Mouse (Mus musculus) CD4-positive helper T cell, adult 2 months (primary cell): ENCODE results near the gene Timp2.
A peak's percentile ranks its signal among the peaks of the same experiment; 100 is the strongest.
"Not testable (repeated sequence)": the region's sequence is repeated elsewhere in the genome, so short reads cannot be mapped to it uniquely, and the experiment has no call there.

Experiments used
- DNase-seq: peaks from one replicate; pipeline ENCODE4 v3.0.0-alpha.2; 2012; ENCODE audit warnings: low read depth, missing footprints, low spot score

Gene Timp2

DNA sequence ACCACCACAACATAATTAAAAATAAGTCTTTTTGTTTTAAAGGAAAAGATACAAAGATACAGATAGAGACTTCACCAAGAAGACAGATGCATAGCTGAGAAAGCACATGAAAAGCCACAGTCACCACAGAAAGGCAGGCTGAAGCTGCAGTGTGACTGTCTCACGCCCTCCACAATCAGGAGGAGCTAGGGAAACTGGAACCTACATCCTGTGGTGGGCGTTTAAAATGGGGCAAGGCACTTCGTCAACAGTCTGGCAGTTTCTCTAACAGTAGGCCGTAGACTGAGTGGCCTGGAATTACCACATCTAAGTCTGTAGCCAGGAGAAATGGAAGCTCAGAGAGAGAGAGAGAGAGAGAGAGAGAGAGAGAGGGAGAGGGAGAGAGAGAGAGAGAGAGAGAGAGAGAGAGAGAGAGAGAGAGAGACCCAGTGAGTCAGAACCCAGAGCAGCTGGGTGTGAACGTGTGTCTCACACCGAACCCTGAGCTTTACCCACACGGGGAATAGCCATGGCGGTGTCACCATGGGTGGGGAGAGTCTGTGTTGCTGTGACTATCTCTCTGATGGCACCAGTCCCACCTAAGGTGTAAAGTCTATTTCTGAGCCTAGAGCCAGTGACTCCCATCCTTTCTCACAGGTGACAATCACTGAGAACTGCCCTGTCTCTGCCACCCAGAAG lies 17.9 kb downstream of the Timp2 start:
- peak; percentile 87 for DNase-seq

DNA sequence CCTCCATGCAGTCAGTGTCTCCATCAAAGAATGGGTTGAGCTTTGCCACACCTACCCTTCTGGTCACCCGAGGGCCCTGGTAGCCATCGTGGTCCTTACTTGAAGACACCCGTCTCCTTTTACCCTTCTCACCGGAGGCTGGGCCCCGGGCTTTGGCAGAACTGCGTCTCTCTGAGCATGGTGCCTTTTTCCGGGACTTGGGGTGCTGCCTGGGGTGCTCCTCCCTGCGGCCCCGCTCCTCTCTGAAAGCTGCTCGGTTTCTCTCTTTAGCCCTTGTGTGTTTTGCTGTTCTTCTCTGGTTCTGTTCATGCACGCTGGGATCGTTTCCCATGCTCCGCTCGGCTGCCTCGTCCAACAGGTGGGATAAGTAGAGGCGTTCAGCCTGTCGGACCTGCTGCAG lies 22.1 kb downstream of the Timp2 start:
- no peak for DNase-seq

DNA sequence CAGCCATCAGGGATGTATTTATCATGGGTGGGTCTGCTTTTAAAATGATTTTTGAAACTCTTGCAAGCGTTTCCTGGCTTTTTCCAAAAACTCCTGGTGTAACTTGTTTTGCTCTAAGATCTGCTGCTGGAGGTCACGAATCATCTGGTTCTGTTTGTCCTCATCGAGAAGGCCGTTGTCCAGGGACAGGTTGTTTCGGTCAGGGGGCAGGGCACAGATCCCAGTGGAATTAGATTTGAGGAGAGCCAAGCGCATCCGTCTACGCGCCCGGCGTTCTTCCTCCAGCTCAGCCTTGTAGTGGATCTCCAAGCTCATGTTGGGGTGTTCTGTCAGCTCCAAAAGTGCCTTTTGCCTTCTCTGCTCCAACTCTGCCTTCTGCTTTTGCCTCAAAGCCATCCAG lies 23.2 kb downstream of the Timp2 start:
- DNase-seq, result no peak

DNA sequence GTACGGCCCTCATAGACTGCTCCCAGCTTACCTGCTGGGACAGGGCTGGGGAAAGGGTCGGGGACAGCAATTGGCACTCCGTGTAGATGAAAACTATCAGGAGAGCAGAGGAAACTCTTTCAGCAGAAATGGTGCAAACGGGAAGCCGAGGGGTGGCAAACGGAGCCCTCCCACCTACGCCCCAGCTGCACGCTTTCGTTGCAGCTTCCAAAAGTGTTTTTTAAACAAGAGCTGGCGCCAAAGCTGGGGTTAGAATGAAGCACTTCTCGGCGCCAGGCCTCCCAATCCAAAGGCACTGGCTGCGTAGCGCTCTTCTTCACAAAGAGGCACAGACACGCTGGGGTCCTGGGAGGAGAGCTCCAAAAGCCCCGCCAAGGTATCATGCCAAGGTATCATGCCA lies 24.8 kb downstream of the Timp2 start:
- no peak for DNase-seq

DNA sequence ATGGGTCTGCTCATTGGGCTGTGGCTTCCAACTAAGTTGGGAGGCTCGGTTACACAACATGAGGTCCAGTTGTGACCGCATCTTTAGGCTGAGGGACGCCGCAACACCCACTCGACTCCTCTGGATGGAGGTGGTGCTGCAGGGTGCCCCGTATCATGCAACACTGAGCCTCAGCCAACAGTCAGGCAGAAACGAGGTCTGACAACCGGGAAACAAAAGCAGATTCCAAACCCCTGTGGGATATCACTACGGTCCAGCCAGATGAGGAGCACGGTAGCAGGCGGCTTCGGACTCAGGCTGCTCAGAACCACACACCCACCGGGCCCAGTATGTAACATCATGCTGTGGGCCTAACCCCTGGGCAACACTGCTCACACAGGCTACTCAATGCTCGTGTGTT lies 25.2 kb downstream of the Timp2 start:
- DNase-seq, result no peak

DNA sequence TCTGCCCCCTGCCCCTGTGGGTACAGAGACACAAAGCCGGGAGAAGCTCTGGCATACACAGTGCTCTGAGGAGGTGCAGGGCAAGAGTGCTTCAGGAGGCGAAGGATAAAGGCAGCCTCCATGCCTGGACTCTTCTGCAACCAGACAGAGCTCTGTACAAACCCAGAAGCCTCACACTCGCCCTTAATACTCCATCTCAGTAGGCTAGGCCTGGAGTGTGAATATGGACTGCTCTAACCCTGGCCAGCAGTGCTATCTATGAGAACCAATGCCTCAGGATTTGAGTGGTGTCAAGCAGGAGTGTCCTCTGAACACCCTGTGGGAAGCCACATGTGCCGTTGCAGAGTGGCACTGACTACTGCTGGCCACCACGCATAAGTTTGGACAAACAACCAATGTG lies 26.6 kb downstream of the Timp2 start:
- DNase-seq, result no peak

GRCm38 (mm10) chr11:118328511-118328910 lies 27.0 kb downstream of the Timp2 start:
- DNase-seq, result no peak

- no peak for DNase-seq
These were observed 28.3 kb downstream of the Timp2 start for GRCm38 (mm10) chr11:118326991-118327971.

- no peak for DNase-seq
These were observed 29.0 kb downstream of the Timp2 start for GRCm38 (mm10) chr11:118326491-118326890.

DNA sequence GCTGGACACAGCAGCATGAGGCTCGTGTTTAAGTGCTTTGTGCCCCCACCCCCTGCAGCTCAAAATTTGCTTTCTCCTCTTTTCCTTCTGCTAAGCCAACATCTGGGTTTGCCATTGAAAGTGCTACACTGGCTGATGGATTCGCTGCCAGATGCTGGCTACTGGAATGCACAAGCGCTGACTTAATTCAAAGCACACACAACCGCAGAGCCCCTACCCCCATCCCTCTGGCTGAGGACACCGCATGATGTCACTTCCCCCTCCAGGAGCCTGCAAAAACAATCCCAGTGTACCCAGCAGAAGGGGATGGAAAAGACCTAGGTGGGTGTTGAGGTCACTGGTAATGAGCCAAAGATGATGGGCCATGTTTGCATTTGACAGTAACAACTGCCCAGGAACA lies 31.0 kb downstream of the Timp2 start:
- no peak for DNase-seq

DNA sequence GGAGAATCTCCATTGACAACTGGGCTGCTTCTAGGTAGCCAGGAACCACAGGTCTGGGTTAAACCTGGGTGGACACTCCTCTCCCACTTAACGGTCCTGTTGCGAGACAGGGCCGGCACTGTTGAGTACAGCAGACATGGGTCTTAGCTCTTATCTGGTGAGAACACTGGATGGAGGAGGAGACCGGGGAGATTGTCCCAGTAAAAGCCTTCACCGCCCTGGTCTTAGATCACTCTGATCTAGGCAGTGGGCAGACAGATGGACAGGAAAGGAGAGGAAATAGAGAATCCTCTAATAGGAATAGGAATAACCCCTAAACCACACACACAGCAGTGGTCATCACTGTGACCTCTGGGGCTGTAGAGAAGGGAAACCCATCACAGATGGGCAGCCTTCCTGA lies 31.6 kb downstream of the Timp2 start:
- no peak for DNase-seq

GRCm38 (mm10) chr11:118322647-118323046 lies 32.9 kb downstream of the Timp2 start:
- DNase-seq, result no peak

DNA sequence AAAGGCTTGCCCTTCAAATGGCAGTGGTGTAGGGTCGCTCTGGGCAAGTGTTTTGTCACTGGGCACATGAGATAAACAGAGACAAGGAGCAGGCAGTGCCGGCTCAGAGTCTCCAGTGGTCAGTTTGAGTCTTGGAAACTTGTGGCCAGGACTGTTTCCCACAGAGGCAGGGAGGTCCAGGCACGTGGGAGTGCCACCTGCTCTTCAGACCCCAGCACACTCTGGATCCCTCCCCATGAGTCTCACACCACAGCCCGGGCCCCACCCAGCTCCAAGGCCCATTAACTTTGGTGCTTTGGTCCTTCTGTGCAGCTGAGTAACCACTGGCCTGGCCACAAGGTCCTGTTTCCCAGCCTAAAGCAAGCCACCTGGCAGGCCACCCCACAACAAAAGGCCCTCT lies 33.6 kb downstream of the Timp2 start:
- no peak for DNase-seq

DNA sequence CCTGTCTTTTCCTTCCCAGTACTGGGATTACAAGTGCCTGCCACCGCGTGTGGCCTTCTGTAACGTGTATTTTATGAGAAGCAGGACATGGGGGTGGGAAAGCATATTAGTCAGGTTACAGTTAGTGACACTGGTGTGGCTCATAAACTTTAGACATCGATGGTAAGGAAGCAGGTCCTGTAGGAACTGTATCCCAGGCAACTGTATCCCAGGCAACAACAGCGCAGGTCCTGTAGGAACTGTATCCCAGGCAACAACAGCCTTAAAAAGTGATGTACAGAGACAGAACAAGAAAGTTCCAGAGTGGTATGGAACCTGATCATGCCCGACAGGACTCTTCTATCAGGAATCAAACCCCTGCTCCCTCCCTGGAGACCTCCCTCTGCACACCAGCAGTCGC lies 34.0 kb downstream of the Timp2 start:
- DNase-seq, result no peak

DNA sequence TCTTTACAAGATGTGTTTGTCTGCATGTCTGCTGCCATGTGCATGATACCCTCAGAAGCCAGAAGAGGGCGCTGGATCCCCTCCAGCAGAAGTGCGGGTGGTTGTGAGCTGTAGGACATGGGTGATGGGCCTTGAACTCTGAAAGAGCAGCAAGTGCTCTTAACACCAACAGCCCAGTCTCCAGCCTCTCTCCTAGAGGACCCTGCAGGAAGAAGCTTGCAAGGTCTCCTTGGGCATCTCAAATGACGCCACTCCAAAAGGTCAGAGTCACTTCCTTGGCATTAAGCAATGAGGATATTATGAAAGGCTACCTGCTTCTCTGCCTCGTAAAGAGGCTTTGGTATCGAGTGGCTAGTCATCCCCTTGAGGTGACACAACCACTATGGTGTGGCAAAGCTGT lies 36.9 kb downstream of the Timp2 start:
- peak; percentile 74 for DNase-seq

GRCm38 (mm10) chr11:118317129-118317528 lies 38.4 kb downstream of the Timp2 start:
- peak; percentile 45 for DNase-seq

- no peak for DNase-seq
These were observed 39.2 kb downstream of the Timp2 start for GRCm38 (mm10) chr11:118316231-118316806.

- no peak for DNase-seq
These were observed 43.3 kb downstream of the Timp2 start for GRCm38 (mm10) chr11:118312132-118312723.

GRCm38 (mm10) chr11:118307962-118308361 lies 47.6 kb downstream of the Timp2 start:
- not testable (repeated sequence) for DNase-seq

DNA sequence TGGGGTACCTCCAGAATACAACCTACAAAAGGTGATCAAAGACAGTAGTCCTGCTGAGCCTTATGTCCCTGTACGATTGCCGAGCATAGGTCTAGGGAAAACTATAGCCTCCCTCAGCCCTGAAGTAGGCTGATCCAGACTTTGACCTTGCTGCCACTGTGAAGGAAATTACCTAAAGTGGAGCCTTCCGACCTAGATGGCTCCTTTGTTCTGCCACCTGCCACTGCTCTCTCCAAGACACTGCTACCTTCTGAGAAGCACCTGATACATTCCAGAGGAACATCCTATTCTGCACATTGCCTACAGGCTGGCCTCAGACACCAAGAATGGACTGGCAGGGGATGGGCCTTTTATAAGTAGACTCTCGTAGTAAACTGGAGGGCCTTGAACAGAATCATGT lies 51.6 kb downstream of the Timp2 start:
- not testable (repeated sequence) for DNase-seq

DNA sequence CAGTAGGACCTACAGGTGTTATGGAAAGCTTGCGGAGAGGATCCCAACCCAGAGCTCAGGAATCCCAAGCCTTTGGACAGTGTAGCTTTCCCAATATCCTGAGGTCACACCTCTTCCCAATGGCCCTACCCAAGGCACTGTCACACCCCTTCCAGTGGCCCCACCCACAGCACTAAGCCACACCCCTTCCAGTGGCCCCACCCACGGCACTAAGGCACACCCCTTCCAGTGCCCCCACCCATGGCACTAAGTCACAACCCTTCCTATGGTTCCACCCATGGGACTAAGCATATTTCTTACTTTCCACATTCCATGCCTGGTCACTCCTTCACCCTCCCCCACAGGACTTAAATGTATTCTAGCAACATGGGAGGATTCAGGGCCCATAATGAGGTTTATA lies 56.7 kb downstream of the Timp2 start:
- no peak for DNase-seq

GRCm38 (mm10) chr11:118297967-118298366 lies 57.6 kb downstream of the Timp2 start:
- peak; percentile 34 for DNase-seq
